Mouse (Mus musculus) ES-E14 (cell line): ENCODE data around the gene Gm826.

Experiments
- ZC3H11A ChIP-seq: IDR thresholded peaks from 2 replicates; pipeline ENCODE4 v1.6.1; 2012; ENCODE audit warnings: low read depth, mild to moderate bottlenecking, inconsistent platforms, low read length, borderline replicate concordance
- ZNF384 ChIP-seq: IDR thresholded peaks from 2 replicates; pipeline ENCODE4 v1.6.1; 2012; ENCODE audit warnings: low read depth, low read length, inconsistent platforms

- TF ChIP-seq ZNF384 (no peak), ZC3H11A (no peak)
Measured at GRCm38 (mm10) chr2:160365107-160365911, 31.3 kb upstream of the Gm826 start.
